Mouse (Mus musculus) embryo, embryonic 11.5 days (tissue): ENCODE measurements at regions not wholly inside any gene's neighbourhood (a gene's known extent, or its start where the extent isn't known, plus 50 kb on each side); places are given as distances from the start of the nearest gene placed in this dataset.

Experiments
- DNase-seq: peaks from one replicate; pipeline ENCODE4 v3.0.0-alpha.2; 2012; ENCODE audit warnings: low read depth, low spot score

DNA sequence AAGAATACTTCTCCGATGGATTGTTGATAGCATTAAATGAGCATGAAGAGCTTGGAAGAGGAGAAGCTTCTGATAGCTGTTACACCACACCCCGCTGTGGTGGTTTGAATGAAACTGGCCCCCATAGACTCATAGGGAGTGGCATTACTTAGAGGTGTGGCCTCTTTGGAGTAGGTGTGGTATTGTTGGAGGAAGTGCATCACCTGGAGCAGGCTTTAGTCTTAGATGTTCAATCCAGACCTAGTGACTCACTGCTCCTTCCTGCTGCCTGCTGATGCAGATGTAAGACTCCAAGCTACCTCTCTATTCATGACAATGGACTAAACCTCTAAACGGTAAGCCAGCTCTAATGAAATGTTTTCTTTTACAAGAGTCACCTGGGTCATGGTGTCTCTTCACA, 237.1 kb upstream of the Mpped2 start:
- DNase-seq, result no peak

DNA sequence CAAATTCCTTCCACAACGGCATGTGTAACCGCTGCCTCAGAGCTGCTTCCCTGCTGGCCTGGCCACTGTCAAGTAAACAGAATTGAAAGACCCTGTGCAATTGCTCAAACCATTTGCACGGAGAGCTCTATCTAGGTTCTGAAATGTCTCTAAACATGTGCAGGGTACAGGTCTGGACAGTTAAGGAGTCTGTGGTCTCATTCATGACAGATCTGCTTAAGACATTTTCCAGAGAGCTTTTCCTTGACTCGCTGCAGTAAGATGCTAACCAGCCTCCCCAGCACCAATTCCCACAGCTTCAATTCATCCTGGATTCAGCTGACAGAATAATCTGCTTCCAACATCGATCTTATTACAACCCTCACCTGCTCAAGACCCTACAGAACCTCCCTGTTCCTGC, 235.1 kb upstream of the Mpped2 start:
- DNase-seq, result no peak

DNA sequence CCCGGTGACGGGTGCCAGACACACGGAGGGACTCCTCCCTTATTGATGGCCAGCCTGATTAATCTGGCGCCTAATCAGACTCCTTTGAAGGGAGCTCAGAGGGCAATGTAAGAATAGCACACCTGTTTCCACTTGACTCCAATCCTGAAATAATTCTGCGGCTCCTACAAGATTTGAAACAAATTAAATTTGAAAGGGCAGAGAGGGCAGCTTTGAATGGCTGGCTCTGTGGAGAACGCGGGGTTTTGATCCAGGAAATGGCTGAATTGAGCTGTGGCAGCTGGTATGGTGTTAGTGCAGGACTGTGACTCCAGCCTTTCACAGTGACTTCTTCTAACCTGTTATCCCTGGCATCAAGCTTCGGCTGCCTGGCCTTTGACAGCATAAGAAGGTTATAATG, 232.0 kb upstream of the Mpped2 start:
- DNase-seq, result no peak

DNA sequence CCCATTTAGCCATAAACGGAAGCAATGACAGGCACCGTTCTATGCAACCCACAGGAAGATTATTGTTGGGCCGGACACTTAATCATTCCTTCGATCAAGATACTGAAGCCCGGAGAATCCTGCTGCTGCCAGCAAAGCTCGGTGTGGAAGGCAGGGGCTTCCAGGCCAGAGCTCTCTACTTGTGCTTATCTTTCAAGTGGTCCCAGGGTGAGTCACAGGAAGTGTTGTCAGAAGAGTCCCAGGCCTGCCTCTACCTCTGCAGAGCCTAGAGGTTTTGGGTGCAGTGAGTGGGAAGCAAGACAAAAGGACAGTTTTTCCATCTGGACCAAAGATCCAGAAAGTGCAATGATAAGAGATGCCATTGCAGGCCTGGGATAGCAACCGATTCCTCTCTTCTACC, 231.6 kb upstream of the Mpped2 start:
- DNase-seq, result no peak

DNA sequence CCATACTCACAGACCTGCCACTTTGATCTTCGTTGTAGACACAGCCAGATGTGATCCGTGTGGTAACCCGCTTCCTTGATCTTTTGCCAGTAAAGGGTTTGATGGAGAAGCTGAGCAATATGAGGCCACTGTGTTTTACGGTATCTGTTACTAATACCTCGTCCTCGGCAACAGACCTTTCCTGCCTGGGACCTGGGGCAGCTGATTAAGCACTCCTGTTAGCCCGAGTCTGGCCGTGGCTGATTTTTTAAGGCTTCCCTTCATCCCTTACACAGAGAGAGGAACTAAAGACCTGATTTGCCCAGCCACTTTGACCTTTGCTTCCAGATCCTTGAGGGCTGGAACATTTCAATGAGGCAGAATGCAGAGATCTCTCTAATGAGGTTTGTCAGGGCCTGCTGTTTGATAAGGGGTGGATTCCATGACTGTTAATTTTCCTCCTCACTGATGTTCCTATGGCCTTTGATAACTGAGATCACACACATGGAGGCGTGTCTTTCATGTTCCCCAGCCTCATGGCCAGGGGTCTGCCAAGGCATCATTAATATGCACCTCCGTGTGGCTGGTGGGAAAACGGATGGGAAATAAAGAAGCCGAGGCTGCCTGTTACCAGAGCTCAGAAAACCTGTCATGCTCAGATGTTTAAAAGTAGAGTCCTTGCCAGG, 231.0 kb upstream of the Mpped2 start:
- DNase-seq, result no peak

DNA sequence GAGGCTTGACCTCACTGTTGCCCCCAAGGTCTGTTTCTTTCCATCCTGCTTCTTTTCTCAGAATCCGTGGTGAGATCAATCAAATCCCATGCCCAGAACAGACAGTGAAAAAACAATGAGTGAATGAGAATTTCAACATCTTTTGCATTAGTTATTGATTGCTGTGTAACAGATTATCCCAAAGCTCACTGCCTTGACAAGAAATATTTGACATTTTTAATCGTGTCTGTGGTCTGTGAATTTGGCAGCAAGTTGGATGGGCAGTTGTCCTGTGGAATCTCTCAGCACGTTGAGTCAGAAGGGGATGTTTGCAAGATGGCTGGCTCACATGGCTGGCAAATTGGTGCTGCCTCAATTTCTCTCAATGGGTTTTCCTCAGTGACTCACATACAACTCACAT, 228.0 kb upstream of the Mpped2 start:
- no peak for DNase-seq

DNA sequence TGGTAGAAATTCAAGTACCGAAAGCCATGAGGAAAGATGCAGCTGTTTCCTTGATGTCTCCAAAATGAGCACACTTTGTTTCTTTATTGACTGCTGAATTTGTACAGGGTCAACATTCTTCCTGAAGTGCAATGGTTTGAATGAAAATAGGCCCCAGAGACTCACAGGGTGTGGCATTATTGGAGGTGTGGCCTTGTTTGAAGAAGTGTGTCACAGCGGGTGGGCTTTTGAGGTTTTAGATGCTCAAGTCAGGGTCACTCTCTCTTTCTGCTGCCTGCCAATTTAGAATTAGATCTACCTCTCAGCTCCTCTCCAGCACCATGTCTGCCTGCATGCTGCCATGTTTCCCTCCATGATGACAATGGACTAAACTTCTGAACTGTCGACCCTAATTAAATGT, 227.2 kb upstream of the Mpped2 start:
- no peak for DNase-seq

DNA sequence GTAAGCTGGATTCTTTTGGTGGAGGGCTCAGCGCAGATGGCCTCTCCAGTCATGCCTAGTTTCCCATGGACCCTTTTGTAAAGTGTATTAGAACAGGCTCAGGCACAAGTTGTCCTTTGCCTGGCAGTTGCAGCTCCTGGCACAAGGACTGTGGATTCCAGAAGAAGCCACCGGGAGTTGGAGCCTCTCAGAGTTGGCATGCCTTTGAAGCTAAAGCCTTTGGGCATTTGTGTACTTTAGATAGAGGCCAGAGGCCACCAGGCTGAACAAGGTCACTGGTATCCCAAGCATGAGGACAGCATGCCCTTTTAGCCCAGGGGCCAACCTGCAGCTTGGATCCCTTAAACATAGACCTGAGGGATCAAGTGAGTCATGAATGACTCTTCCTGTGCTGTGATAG, 223.9 kb upstream of the Mpped2 start:
- DNase-seq, result no peak

DNA sequence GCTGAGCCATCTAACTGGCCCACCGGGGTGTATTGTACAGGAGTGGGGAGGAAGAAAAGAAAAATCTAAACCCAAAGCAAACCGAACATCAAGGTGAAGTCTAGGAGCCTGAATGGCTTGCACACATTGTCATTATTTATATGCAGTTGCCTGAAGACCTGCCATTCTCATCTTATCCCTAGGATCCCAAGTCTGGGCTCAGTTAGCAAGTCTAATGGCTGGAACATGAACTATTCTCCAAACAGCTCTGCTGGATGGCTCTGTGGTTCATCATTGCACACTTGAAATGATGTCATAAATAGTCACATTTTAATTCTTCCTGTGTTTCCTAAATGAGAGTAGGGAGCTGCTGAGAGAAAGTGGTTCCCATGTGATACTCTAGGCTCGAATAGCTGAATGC, 219.6 kb upstream of the Mpped2 start:
- DNase-seq, result no peak

DNA sequence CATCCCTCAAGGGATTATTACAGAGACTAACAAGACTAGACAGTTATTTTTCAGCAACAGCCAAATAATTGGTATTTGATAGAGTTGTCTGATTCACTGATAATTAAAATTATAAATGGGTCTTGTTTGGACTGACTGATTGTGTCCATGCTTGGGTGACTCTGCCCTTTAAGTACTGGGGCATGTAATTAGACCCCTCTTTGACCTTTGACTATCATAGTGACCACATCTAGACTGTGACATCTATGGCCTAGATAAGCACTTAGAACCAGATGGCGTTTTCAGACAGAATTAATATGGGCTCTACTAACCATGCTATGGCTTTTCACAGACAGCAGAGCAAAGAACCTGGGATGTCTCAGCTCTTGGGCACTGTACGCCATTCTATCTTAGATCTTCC, 215.1 kb upstream of the Mpped2 start:
- DNase-seq, result no peak

DNA sequence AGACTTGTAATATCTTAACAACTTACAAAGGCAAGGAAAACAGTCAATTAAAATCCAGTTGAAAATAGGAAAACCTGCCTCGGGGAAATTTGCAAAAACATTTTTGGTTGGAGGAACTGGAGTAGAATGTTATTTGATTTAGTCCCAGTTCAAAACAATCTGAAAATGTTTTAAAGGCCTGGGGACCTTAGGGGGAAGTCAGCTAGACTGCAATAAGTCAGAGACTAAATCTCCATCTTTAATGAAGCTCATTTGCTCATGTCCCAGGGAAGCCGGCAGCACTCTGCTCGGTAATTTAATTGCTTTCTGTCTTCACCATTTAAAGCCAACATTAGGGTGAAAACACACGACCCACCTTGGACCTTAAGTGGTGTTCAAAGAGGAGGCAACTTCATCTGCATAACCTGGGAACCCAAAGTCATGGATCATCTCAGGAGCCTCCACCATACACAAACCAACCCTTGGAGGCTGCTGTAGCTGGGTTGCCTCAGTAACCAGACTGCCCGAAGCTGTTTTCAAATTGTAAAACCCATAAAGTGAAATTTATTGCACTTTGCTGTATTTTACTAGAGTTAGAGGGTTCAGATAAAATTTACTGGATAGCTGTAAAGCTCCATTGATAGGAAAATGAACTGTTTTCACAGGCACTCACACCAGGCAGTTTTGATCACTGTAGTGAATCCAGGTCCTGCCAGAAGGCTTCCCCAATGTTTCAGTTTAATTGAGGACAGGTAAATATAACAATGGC, 205.6 kb upstream of the Mpped2 start:
- DNase-seq, result no peak

DNA sequence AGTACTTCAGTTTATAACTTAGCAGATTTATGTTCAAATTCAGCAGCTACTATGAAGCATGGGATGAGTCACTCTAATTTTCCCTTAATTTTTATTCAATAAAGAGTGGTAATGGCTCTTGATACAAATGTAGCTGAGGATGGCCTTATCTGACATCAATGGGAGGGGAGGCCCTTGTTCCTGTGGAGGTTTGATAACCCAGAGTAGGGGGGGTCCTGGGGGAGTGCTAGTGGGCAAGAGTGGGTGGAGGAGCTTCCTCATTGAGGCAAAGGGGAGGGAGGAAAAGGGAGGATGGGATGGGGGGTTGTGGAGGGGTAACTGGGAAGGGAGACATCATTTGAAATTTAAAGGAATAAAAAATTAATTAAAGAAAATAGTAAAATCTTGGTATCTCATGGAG, 194.3 kb upstream of the Mpped2 start:
- no peak for DNase-seq

DNA sequence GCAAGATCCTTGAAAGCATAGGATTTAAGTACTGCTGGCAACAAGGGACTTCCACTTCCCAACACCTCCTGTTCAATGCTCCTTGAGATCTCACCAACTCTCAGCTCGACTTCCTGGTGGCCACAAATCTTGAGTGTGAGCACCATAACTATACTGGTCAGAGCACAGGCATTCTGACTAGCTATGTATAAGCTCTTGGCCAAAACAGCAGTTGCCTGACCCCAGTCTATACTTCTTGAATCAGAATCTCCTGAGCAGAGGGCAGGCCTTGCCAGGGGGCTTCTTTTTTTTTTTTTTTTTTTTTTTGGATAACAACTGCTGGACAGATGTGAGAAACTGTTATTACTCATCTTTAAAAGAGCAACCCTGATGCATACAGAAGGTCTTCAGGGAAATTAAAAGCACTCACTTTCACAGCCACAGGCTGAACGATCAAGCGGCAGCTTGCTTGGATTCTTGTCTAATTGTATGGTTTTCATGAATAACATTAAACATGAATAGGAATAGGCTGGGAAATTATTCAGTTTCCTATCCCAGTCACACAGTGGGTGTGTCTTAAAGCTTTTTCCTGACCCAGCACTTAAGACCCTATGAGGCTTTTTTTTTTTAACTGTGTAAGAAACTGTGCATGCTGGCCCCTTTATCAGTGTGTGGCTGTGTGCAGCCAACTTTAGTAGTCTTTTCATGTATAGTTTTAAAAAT, 193.7 kb upstream of the Mpped2 start:
- DNase-seq, result no peak

DNA sequence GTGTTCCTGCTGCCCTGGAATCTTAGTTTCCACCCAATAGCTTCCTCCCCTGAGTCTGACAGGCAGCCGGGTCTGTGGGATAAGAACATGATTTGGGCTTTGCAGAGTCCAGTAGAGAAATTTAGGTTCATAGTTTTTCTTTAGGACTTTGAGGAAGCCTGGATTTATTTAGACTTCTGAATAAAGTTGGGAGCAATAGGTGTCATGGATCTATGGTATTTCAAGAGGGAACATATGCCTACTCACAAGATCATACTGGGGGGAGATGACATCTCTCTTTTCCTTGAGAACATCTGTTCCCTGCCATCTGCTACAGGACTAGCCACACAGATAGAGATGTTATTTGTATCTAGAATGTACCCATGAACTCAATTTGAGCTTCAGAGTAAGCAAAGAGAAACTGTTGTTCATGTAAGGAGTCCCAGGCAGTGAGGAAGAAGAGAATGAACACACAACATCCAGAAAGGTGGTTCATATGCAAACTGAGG, 188.1 kb upstream of the Mpped2 start:
- no peak for DNase-seq

DNA sequence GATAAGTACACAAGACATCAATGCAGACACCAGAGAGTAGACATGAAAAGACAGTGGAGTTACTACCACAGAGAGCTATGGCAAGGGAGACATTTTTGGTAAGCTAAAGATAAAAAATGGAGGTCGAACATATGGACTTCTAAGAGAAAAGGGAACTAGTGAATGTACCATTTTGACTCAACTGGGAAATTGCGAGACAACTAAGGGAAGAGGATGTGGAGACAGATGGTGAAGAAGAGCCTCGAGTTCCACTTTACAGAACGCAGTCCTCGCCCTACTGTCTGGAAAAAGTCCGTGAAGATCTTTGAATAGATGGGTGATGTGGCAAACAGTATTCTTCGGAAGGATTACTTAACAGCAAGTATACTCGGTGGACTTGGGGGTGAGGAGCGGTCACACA, 181.2 kb upstream of the Mpped2 start:
- DNase-seq, result no peak

DNA sequence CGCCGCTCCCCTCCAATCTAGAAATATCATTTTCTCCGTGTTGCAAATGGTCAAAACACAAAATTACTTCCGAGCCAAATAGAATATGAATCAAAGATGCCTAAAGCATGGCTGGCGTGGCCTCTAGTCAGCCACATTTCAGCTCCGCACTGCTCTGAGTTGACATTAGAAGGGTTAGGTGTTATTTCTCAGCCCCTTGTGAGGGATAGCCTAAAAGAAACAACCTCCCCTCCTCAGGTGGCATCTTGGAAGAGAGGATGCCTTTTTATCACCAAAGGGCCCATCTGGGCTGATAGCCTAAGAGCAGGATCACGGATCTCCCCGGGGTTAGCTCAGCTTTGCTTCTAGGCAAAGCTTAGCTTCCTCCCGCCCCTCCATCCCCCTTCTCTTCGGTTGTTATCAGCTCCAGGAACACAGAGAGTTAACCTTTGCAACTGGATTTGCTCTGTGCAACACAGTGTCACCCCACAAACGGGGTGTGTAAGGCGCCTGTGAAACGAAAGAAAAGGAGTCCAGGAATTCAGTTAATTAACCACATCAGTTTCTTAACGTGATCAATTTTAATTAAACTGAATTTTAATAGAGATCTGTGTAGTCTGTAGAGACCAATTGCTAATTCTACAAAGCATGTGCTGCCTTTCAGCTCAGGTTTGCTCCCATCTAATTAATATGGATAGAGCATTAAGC, 180.6 kb upstream of the Mpped2 start:
- no peak for DNase-seq

DNA sequence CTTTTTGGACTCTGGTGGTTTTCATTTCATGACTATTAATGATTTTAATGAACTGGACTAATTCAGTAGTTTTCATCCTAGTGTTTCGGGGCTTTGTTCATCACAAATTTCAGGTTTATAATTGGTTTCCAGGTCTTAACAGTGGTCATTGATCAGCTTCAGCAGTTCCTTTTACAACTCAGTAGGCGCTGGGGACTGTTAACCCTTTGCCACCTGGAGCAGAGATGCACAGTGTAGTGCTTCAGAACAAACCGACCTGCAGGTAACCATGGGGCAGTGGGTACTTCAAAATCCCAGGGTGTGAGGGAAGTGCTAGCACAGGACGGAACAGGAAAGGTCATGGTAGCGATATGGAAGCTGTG, 180.1 kb upstream of the Mpped2 start:
- no peak for DNase-seq

DNA sequence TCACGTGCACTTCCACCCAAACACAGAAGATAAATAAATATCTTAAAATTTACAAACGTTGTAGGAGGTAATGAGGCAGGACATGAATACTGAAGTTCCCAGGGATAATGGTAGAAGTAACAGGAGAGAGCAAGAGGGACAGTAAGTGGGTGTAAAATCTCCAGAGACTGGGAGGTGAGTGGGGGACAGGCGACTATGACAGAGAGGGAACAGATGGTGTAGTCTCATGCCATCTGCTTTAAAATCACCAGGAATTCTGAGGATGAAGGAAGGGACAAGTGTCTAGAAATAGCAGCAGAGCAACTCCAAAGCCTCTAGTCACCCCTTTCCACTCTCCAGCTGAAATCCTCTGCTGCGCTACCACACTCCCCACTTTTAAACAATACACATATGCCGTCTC, 175.8 kb upstream of the Mpped2 start:
- DNase-seq, result no peak

DNA sequence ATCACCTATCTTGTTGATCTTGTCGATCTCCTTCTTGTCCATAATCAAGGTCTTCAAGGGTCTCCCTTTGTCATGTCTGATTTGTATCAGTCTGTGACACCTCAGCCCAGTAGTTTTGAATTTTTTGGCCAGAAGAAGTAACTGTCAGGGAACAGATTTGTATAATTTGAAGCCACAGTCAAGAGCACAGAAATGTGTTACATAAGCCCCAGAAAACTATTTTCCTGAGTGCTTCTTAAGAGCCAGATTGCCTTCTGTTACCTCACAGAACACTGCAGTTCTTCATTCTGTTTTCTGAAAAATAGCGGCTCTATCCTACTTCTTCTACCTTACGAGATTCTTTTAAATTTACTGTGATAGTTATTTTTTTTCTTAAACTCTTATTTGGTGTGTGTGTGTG, 170.1 kb upstream of the Mpped2 start:
- DNase-seq, result no peak

DNA sequence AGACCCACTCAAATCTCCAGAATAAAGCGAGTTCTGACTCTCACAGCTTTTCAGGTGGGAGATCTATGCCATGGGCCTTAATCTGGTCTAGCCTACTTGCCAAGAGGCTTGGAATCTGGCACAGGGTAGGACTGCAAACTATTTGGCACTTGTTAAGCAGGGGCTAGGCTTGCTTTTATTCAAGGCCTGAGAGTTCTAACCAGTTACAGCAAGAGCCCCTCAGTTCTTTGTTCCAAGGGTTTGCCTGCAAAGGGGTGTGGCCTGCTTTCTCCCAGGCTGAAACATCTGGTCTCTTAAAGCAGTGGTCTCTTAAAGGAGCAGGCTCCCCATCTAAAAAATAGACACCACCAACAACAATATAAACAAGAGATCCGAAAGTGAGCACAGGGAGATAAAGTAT, 166.1 kb upstream of the Mpped2 start:
- peak; percentile 26 for DNase-seq

DNA sequence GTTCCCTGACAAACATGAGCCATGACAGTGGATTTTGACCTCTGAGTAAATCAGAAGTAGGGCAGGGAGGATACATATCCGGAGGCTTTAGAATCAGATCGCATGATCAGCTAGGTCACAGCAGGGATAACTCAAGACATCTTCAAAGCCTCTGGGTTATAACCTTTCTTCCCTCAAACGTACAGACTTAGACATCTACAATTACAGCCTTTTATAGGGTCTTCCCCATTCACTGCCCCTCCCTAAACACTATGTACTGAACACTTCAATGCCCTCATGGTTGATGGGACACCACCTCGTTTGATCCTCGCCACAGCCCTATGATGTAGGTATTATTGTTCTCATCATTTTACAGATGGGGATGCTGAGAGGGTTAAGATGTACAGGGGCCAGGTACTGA, 163.8 kb upstream of the Mpped2 start:
- no peak for DNase-seq

DNA sequence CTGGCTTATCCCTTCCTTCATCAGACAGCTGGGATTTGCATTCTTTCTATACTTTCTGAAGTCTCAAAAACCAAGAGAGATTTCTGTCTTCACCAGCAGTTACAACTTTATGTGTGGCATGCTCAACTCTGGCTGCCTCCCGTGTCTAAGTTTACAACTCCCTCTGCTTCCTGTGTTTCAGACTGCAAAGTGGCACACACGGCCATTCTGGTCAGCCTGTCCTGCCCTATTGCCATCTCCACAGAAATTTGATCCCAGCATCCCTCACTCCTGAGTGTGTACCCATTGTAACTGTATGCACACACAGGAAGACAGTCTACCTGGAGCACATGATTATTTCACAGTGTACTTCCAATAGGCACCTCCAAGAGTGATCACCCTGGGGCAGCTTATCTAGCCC, 163.3 kb upstream of the Mpped2 start:
- no peak for DNase-seq
